Mouse (Mus musculus): ENCODE results near the gene Got1. TPM values are rescaled to one million over a fixed set of nuclear protein-coding genes. Genes with fewer than 3 reads are reported as not detected.

Got1 gene
- 100 to 1,000 TPM; 390 to 413 (median 399) TPM for total RNA-seq (2022)

GRCm38 (mm10) chr19:43524187-43525103 lies at the start of gene Got1:
Gene Got1 (minus strand): TSS chr19:43524605.
- peak; percentile 93 to 98 for DNase-seq (ENCODE audit: low spot score in 2 of 2)

- DNase-seq (ENCODE audit: low spot score in 2 of 2) = peak; percentile 12 to 14
Observed at GRCm38 (mm10) chr19:43570831-43571790, 46.7 kb upstream of the Got1 start.

GRCm38 (mm10) chr19:43569133-43569532 lies 44.7 kb upstream of the Got1 start:
- DNase-seq (ENCODE audit: low spot score in 2 of 2) = no peak

GRCm38 (mm10) chr19:43568298-43568697 lies 43.9 kb upstream of the Got1 start:
- no peak for DNase-seq (ENCODE audit: low spot score in 2 of 2)

- DNase-seq (ENCODE audit: low spot score in 2 of 2) = no peak
Observed at GRCm38 (mm10) chr19:43563166-43563565, 38.8 kb upstream of the Got1 start.

GRCm38 (mm10) chr19:43561841-43562240 lies 37.4 kb upstream of the Got1 start:
- no peak for DNase-seq (ENCODE audit: low spot score in 2 of 2)

GRCm38 (mm10) chr19:43560244-43560643 lies 35.8 kb upstream of the Got1 start:
- no peak for DNase-seq (ENCODE audit: low spot score in 2 of 2)

- no peak for DNase-seq (ENCODE audit: low spot score in 2 of 2)
Observed at GRCm38 (mm10) chr19:43551493-43551890, 27.1 kb upstream of the Got1 start.

GRCm38 (mm10) chr19:43550706-43551492 lies 26.5 kb upstream of the Got1 start:
- DNase-seq (ENCODE audit: low spot score in 2 of 2) = no peak

- DNase-seq (ENCODE audit: low spot score in 2 of 2) = no peak
Observed at GRCm38 (mm10) chr19:43548060-43548459, 23.7 kb upstream of the Got1 start.

- no peak for DNase-seq (ENCODE audit: low spot score in 2 of 2)
Observed at GRCm38 (mm10) chr19:43546337-43547117, 22.1 kb upstream of the Got1 start.

- DNase-seq (ENCODE audit: low spot score in 2 of 2) = no peak
Observed at GRCm38 (mm10) chr19:43535372-43535771, 11.0 kb upstream of the Got1 start.

- DNase-seq (ENCODE audit: low spot score in 2 of 2) = no peak
Observed at GRCm38 (mm10) chr19:43530921-43531320, 6.5 kb upstream of the Got1 start.

- DNase-seq (ENCODE audit: low spot score in 2 of 2) = peak; percentile 37 to 63
Observed at GRCm38 (mm10) chr19:43530197-43530770, 5.9 kb upstream of the Got1 start.

GRCm38 (mm10) chr19:43528056-43528587 lies 3.7 kb upstream of the Got1 start:
- no peak for DNase-seq (ENCODE audit: low spot score in 2 of 2)

GRCm38 (mm10) chr19:43527131-43527530 lies 2.7 kb upstream of the Got1 start:
- DNase-seq (ENCODE audit: low spot score in 2 of 2) = no peak

- DNase-seq (ENCODE audit: low spot score in 2 of 2) = no peak
Observed at GRCm38 (mm10) chr19:43526025-43526424, 1.6 kb upstream of the Got1 start.

- DNase-seq (ENCODE audit: low spot score in 2 of 2) = no peak
Observed at GRCm38 (mm10) chr19:43525566-43525965, 1.2 kb upstream of the Got1 start.

- peak in 1 of 2 experiments; percentile 62 for DNase-seq (ENCODE audit: low spot score in 2 of 2)
Observed at GRCm38 (mm10) chr19:43525104-43525482, 688 bp upstream of the Got1 start.

- peak in 1 of 2 experiments; percentile 40 for DNase-seq (ENCODE audit: low spot score in 2 of 2)
Observed at GRCm38 (mm10) chr19:43523551-43523950, 854 bp downstream of the Got1 start.

Data from left cerebral cortex, adult 8-10 months (tissue).